Mouse (Mus musculus) bone marrow, adult 2 months (tissue): ENCODE data around the gene Ntsr1.

Experiments
- CTCF ChIP-seq: fragments of 200-500 bp; IDR thresholded peaks from 2 replicates; pipeline ENCODE4 v1.5.1; 2011; ENCODE audit warnings: low read length, control low read depth; ENCODE audit not compliant: control insufficient read depth, insufficient read depth
- POLR2A ChIP-seq: fragments of 200-500 bp; IDR thresholded peaks from 2 replicates; pipeline ENCODE4 v1.6.1; 2011; ENCODE audit warnings: low read depth, mild to moderate bottlenecking, control low read depth, low read length, borderline replicate concordance; ENCODE audit not compliant: control insufficient read depth

- no peak for TF ChIP-seq CTCF
- TF ChIP-seq POLR2A = no peak
Observed at GRCm38 (mm10) chr2:180569028-180569643, 69.4 kb downstream of the Ntsr1 start.
